Mouse (Mus musculus) cortical plate, adult 2 months (tissue): ENCODE data around the gene Hoxb2.

Source experiments
- CTCF ChIP-seq: fragments of 200-500 bp; IDR thresholded peaks from 2 replicates; pipeline ENCODE4 v1.5.1; 2011; ENCODE audit warnings: mild to moderate bottlenecking, control low read depth, low read length; ENCODE audit not compliant: insufficient read depth; ENCODE audit errors: extremely low read depth
- POLR2A ChIP-seq: fragments of 200-500 bp; IDR thresholded peaks from 2 replicates; pipeline ENCODE4 v1.6.1; 2011; ENCODE audit warnings: mild to moderate bottlenecking, low read length, control low read depth; ENCODE audit not compliant: insufficient read depth; ENCODE audit errors: extremely low read depth

DNA sequence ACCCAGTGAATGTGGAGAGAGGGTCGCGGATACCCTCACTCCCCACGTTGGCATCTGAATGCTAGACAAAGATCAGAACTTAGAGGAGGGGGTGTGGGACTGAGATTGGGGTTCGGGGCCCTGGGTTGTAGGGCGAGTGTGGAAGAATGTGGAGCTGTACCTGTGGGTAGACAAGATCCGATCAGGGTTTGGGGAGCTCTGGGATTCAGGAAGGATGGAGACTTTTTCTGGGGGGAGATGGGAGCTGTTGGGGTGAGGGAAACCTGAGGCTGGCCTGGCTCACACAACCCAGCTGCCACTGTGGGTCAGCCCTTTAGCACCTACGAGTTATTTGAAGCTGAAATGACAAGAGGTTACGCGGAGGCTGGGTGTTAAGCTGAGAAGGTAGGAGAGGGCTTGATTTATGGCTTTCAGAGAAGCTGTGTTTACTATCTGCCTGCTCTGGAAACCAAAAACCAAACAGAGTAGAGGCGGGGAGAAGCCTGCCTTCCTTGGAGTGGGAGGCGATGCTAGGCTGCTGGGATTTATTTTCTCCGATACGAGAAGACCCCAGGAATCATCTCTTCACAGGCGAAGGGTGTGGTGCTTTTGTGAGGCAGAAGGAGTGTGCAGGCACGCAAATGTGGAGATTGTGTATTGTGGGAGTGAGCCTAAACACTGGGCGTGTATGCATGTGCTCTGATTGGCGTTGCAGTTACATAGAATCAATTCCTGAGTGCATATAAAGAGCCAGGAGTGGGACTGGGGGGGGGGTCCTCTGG is 16.9 kb upstream of the Hoxb2 start:
- TF ChIP-seq CTCF = no peak
- no peak for TF ChIP-seq POLR2A
